Mouse (Mus musculus): ENCODE results near the gene Cftr.

DNA sequence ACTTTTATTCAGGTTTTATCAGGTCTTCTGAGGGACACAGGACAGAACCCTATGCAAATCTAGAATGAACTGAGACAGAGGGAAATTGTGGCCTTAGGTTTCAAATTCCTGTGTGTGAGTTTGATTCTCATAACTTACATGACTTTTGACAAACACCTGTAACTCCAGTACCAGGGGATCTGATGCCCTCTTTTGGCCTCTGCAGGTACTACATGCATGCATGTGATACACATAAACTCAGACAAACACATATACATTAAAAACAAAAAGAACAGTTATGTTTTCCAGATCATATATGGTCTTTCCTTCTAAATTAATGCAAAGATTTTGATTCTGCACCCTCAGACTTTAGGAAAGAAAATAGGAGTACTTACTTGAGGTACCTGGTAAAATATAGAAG lies 190.5 kb downstream of the Cftr start:
- TF ChIP-seq POLR2A (IDR thresholded peaks at IDR 0.05; ENCODE audit: control insufficient read depth in 1 of 2, insufficient read depth in 1 of 2, low read depth in 1 of 2, low read length in 2 of 2, poor library complexity in 1 of 2) (no peak), CTCF (IDR thresholded peaks at IDR 0.05 in 2 of 3, conservative IDR thresholded peaks at IDR 0.05 in 1 of 3; ENCODE audit: control insufficient read depth in 1 of 3, insufficient read depth in 1 of 3, low read depth in 2 of 3, low read length in 3 of 3, poor library complexity in 1 of 3, severe bottlenecking in 1 of 3) (peak in 1 of 3 experiments; percentile 30; a peak in 3 of 6 replicates), JUND (IDR thresholded peaks at IDR 0.05; ENCODE audit: low read depth, low read length) (no peak), POLR2AphosphoS2 (IDR thresholded peaks at IDR 0.05; ENCODE audit: low read length) (no peak), GATA1 (IDR thresholded peaks at IDR 0.05; ENCODE audit: low read depth, low read length) (no peak)

All from MEL (cell line).